Mouse (Mus musculus): ENCODE measurements around the gene Vmn1r169.
"Not testable (repeated sequence)": the region's sequence is repeated elsewhere in the genome, so short reads cannot be mapped to it uniquely, and the experiment has no call there.

Gene Vmn1r169

GRCm38 (mm10) chr7:23575226-23575625 lies at the start of gene Vmn1r169:
Gene Vmn1r169, plus strand, starts transcription at chr7:23575526.
- not testable (repeated sequence) for DNase-seq

- DNase-seq, result not testable (repeated sequence)
Measured at GRCm38 (mm10) chr7:23539432-23539831, 35.9 kb upstream of the Vmn1r169 start, which contains the start of gene Vmn1r168. Gene Vmn1r168, plus strand, starts transcription at chr7:23539732.

- not testable (repeated sequence) for DNase-seq
Measured at GRCm38 (mm10) chr7:23605875-23606274, 30.5 kb downstream of the Vmn1r169 start, which contains the start of gene Vmn1r170. Gene Vmn1r170, plus strand, starts transcription at chr7:23606175.

Data from kidney, postnatal 36 days (tissue).